Mouse (Mus musculus) midbrain, embryonic 12.5 days (tissue): ENCODE results near the gene Rap1gap. TPM values are rescaled to one million over a fixed set of nuclear protein-coding genes. Genes with fewer than 3 reads are reported as not detected.

Source experiments
- ATAC-seq: fragments of 200-750 bp; cut with Nextera tagmentation; 2 replicates; pipeline ENCODE4 v1.8.0; 2017; ENCODE audit warnings: low read depth, moderate TSS enrichment, moderate library complexity; ENCODE audit not compliant: low FRiP score
- H3K27ac ChIP-seq: fragments of 300-500 bp; sonication (generic); replicated peaks from 2 replicates; pipeline ENCODE4 v1.5.1; 2016; ENCODE audit warnings: mild to moderate bottlenecking
- H3K27me3 ChIP-seq: fragments of 300-500 bp; sonication (generic); 2 replicates; pipeline ENCODE4 v1.6.1; 2016; ENCODE audit warnings: mild to moderate bottlenecking
- H3K36me3 ChIP-seq: fragments of 300-500 bp; sonication (generic); 2 replicates; pipeline ENCODE4 v1.6.1; 2016
- H3K4me1 ChIP-seq: fragments of 300-500 bp; sonication (generic); 2 replicates; pipeline ENCODE4 v1.6.1; 2016
- H3K4me2 ChIP-seq: fragments of 300-500 bp; sonication (generic); replicated peaks from 2 replicates; pipeline ENCODE4 v1.6.1; 2016; ENCODE audit warnings: mild to moderate bottlenecking, moderate library complexity
- H3K4me3 ChIP-seq: fragments of 300-500 bp; sonication (generic); 2 replicates; pipeline ENCODE4 v1.5.1; 2016; ENCODE audit warnings: mild to moderate bottlenecking
- H3K9ac ChIP-seq: fragments of 300-500 bp; sonication (generic); replicated peaks from 2 replicates; pipeline ENCODE4 v1.6.1; 2016; ENCODE audit warnings: mild to moderate bottlenecking, moderate library complexity
- H3K9me3 ChIP-seq: fragments of 300-500 bp; sonication (generic); 2 replicates; pipeline ENCODE4 v1.6.1; 2016; ENCODE audit warnings: mild to moderate bottlenecking
- WGBS: fragments of 180-500 bp; shearing (Covaris S2); methylation state at CpG from one replicate; pipeline ENCODE4 v1.1.7; 2016; 5-methylcytosine and 5-hydroxymethylcytosine counted together
- polyA plus RNA-seq: library from polyadenylated mRNA; unstranded; fragments of >200 nt; fragmentation: Nextera tagmentation; extraction: Ambion mirVana; gene quantifications from 2 replicates; pipeline ENCODE4 v1.2.1, GENCODE M21; 2016

The Rap1gap gene
- polyA plus RNA-seq, 1 experiment from 2014 or later: 11.6 TPM

DNA sequence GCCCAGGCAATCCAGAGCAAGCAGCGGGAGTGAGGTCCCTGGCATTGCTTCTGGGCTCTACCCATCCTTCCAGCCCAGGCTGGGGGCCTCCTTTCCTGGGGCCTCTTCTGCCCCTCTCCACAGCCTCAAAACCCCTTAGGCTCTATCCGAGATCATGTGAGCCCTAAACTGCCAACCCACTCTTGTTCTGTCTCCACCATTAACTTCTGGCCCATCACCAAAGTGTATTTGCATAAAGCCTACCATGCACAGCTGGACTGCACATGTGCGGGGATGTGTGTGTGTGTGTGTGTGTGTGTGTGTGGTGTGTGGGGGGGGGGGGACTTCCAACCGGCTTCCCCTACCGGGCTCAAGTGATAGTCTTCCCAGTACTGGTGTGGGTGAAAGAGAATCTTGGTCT lies 109.5 kb downstream of the Rap1gap start:
- 0 out of 2 replicates have a peak overlapping the region, but pooled peaks have one; percentile 2 for H3K27ac ChIP-seq
- peaks cover 9% of the 10 kb centered on the region; the same call in 1 of the 2 replicates for H3K4me1 ChIP-seq
- no peak overlapping the region for H3K4me2 ChIP-seq
- no peak overlapping the region for H3K4me3 ChIP-seq
- 78% methylated on average over 5 of the region's 5 CpGs for WGBS
- no peak overlapping the region for H3K9ac ChIP-seq
- H3K9me3 ChIP-seq: no peaks in the 10 kb centered on the region
- H3K36me3 ChIP-seq: no peaks in the 10 kb centered on the region
- H3K27me3 ChIP-seq: no peaks in the 10 kb centered on the region
- ATAC-seq: no peak

GRCm38 (mm10) chr4:137774505-137774904 lies 110.0 kb downstream of the Rap1gap start:
- WGBS: 89% methylated on average over 6 of the region's 6 CpGs
- Histone ChIP-seq H3K9me3 (no peaks in the 10 kb centered on the region), H3K4me1 (peaks cover 9% of the 10 kb centered on the region; the same call in 1 of the 2 replicates), H3K4me3 (no peak overlapping the region), H3K36me3 (no peaks in the 10 kb centered on the region), H3K27ac (0 out of 2 replicates have a peak overlapping the region, but pooled peaks have one; percentile 2), H3K9ac (no peak overlapping the region), H3K4me2 (no peak overlapping the region), H3K27me3 (no peaks in the 10 kb centered on the region)
- no peak for ATAC-seq

GRCm38 (mm10) chr4:137777866-137778265 lies 113.3 kb downstream of the Rap1gap start:
- Histone ChIP-seq H3K27ac (no peak overlapping the region), H3K4me3 (no peak overlapping the region), H3K4me1 (peaks cover 9% of the 10 kb centered on the region; the same call in 1 of the 2 replicates), H3K9me3 (no peaks in the 10 kb centered on the region), H3K4me2 (no peak overlapping the region), H3K27me3 (no peaks in the 10 kb centered on the region), H3K9ac (no peak overlapping the region), H3K36me3 (no peaks in the 10 kb centered on the region)
- 91% methylated on average over 4 of the region's 4 CpGs for whole genome bisulfite sequencing
- no peak for ATAC-seq

DNA sequence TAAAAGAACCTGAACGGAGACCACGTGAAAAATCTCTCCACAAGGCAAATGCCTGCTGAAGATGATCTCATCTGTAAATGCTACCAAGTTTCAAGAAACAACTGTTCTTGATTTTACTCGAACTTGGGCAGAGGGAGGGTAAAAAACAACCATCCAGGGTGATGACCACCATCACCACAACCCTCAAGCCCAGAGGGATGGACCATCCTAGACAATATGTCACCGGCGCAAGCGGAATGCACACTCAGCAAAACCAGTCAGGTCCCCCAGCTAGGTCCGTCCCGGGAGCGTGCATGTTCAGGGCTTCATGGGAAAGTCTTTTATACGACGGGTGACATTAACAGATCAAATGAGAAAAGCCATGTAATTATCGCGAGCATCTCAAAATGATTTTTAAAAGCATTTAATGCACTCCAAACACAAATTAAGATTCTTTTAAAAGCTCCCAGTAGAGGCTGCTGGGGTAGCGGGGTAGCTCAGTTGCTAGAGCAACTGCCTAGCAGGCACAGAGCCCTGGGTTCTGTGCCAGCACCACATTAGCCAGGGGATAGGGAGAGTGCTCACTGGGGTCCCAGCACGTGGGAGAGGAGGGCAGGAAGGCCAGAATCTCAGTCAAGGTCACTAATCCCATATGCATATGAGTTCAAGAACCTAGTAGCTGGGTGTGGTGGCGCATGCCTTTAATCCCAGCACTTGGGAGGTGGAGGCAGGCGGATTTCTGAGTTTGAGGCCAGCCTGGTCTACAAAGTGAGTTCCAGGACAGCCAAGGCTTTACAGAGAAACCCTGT lies 114.1 kb downstream of the Rap1gap start:
- no peak overlapping the region for H3K4me2 ChIP-seq
- H3K27me3 ChIP-seq: no peaks in the 10 kb centered on the region
- H3K9me3 ChIP-seq: no peaks in the 10 kb centered on the region
- no peak overlapping the region for H3K4me3 ChIP-seq
- no peaks in the 10 kb centered on the region for H3K36me3 ChIP-seq
- 83% methylated on average over 17 of the region's 17 CpGs for WGBS
- peaks cover 7% of the 10 kb centered on the region for H3K4me1 ChIP-seq
- no peak overlapping the region for H3K27ac ChIP-seq
- no peak overlapping the region for H3K9ac ChIP-seq
- ATAC-seq: no peak

Other genes starting within 250 kb of the Rap1gap start
- gene Cela3b, start 234.2 kb upstream of the Rap1gap start, polyA plus RNA-seq: not detected in 2 replicates
- gene 1700013G24Rik, start 211.4 kb upstream of the Rap1gap start, polyA plus RNA-seq: not detected in 2 replicates
- 8.3 and 9.5 TPM in 2 replicates for gene Hspg2, start 196.0 kb upstream of the Rap1gap start, polyA plus RNA-seq
- not detected in 2 replicates for gene Ldlrad2, start 90.2 kb upstream of the Rap1gap start, polyA plus RNA-seq
- gene Usp48, start 71.0 kb upstream of the Rap1gap start, polyA plus RNA-seq: 85.5 and 87.3 TPM in 2 replicates
- 14.7 and 17.1 TPM in 2 replicates for gene Alpl, start 131.7 kb downstream of the Rap1gap start, polyA plus RNA-seq
- gene Ece1, start 197.5 kb downstream of the Rap1gap start, polyA plus RNA-seq: 17.8 and 21.0 TPM in 2 replicates